Mouse (Mus musculus) testis, adult 2 months (tissue): ENCODE data around the gene Nfatc2.

Source experiments
- CTCF ChIP-seq: fragments of 200-500 bp; IDR thresholded peaks from 2 replicates; pipeline ENCODE4 v1.5.1; 2012; ENCODE audit warnings: low read depth, mild to moderate bottlenecking, inconsistent platforms, low read length, moderate library complexity; ENCODE audit not compliant: control insufficient read depth, insufficient read depth, insufficient replicate concordance
- POLR2A ChIP-seq: fragments of 200-500 bp; IDR thresholded peaks from 2 replicates; pipeline ENCODE4 v1.6.1; 2012; ENCODE audit warnings: low read depth, mild to moderate bottlenecking, inconsistent platforms, low read length, moderate library complexity; ENCODE audit not compliant: control insufficient read depth

DNA sequence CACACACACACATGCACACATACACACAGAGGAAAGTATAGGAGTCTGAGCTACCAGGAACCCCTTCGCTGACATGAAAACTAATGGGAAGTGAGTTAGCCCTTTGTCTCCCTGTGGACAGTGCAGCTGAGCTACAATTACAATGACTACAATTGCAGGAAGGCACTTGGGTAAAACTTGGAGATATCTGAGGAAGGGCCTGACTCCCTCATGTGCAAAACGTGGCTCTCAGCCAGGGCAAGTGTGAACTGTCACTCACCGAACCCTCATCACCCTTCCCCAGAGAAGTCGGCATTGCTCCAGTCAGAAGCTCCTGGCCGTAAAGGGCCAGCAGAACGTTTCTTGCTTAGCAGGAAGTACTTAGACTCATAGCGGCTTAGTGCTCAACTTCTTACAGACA is 123.0 kb downstream of the Nfatc2 start:
- TF ChIP-seq CTCF, result no peak
- TF ChIP-seq POLR2A, result no peak
